Mouse (Mus musculus) erythroblast, embryonic 14.5 days (primary cell): ENCODE measurements around the gene Gm20604.

Experiments
- GATA1 ChIP-seq: IDR thresholded peaks from 2 replicates; pipeline ENCODE4 v1.6.1; 2012; ENCODE audit warnings: low read length, inconsistent platforms, mixed read lengths
- TAL1 ChIP-seq: IDR thresholded peaks from 3 replicates; pipeline ENCODE4 v1.6.1; 2012; ENCODE audit warnings: low read length, inconsistent platforms, mixed read lengths

DNA sequence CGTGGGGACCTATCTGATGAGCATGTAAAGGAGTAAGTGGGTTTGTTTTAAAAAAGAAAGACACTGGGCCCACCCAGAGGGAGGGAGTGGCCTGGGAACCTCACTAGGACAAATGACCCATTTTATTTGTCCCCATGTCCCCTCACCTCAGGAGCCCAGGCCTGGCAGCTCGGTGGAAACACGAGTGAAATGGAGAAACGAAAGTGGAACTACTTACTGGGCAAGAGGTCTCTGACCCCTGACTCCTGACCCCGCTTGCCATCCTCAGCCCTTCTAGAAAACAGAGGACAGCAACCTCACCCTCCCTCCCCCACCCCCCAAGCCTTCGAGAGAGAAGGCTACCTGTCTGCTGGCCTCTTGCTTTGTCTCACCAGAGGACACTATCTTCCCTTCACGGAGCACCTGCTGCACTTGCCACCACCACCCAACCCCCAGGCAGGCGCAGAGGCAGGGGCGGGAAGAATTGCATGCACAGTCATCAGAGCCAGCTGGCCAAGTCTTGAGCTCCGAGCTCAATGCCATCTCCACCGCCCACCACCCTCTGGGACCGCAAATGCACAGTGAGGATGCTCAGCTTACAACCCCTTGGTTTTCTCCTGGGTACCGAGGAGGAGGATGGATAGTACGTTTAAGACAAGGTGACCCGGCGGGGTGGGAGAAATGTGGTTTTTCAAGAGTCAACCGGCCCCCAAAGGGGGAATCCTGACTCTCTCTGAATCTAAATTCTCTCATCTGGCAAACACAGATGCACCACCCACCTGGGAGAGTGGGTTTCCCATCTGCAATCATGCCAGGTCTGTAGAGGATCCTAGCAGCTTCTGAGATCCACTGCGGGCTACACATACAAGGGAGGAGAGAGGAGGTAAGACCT is 62.9 kb downstream of the Gm20604 start:
- no peak for TF ChIP-seq TAL1
- no peak for TF ChIP-seq GATA1
